Mouse (Mus musculus): ENCODE measurements around the gene Camk1d. TPM values are rescaled to one million over a fixed set of nuclear protein-coding genes. Genes with fewer than 3 reads are reported as not detected.

Gene Camk1d
- total RNA-seq, 1 experiment: 12.5 TPM

GRCm38 (mm10) chr2:5287044-5287380 lies 427.3 kb downstream of the Camk1d start:
- H3K4me3 ChIP-seq (ENCODE audit: insufficient read depth in 1 of 2, low read depth in 1 of 2, low read length in 2 of 2, poor library complexity in 1 of 2, severe bottlenecking in 1 of 2): no peak overlapping the region
- no peaks in the 10 kb centered on the region for H3K9me3 ChIP-seq (ENCODE audit: control insufficient read depth, insufficient read depth, low read depth, low read length)
- DNase-seq (ENCODE audit: low read depth, low spot score): no peak
- H3K4me1 ChIP-seq (ENCODE audit: control insufficient read depth in 2 of 2, insufficient read depth in 2 of 2, low read length in 2 of 2, poor library complexity in 1 of 2): peaks cover 0 to 3% of the 10 kb centered on the region in 2 experiments; a peak in 1 of 4 replicates
- H3K27ac ChIP-seq (ENCODE audit: insufficient read depth, low read depth, low read length, poor library complexity, severe bottlenecking): no peak overlapping the region
- TF ChIP-seq HCFC1 (IDR thresholded peaks at IDR 0.05; ENCODE audit: borderline replicate concordance, insufficient read depth, low read length) (no peak), CHD2 (IDR thresholded peaks at IDR 0.05; ENCODE audit: low read depth, low read length) (no peak), ZNF384 (IDR thresholded peaks at IDR 0.05; ENCODE audit: low read depth, low read length) (no peak), MAFK (IDR thresholded peaks at IDR 0.05; ENCODE audit: insufficient read depth, low read depth, low read length) (no peak), ZC3H11A (IDR thresholded peaks at IDR 0.05; ENCODE audit: borderline replicate concordance, low read depth, low read length) (no peak)
- no peaks in the 10 kb centered on the region for H3K36me3 ChIP-seq (ENCODE audit: control insufficient read depth, insufficient read depth, low read length, poor library complexity, severe bottlenecking)
- H3K9ac ChIP-seq (ENCODE audit: insufficient read depth, low read depth, low read length, poor library complexity, severe bottlenecking): no peak overlapping the region
- in situ Hi-C loops (cut with MboI; ENCODE audit: low sequenced_read_pairs in 2 of 2, unreplicated experiment in 2 of 2): no loop called here

GRCm38 (mm10) chr2:5286189-5287043 lies 427.9 kb downstream of the Camk1d start:
- H3K4me3 ChIP-seq (ENCODE audit: insufficient read depth in 1 of 2, low read depth in 1 of 2, low read length in 2 of 2, poor library complexity in 1 of 2, severe bottlenecking in 1 of 2): no peak overlapping the region
- no peaks in the 10 kb centered on the region for H3K9me3 ChIP-seq (ENCODE audit: control insufficient read depth, insufficient read depth, low read depth, low read length)
- H3K27ac ChIP-seq (ENCODE audit: insufficient read depth, low read depth, low read length, poor library complexity, severe bottlenecking): no peak overlapping the region
- TF ChIP-seq ZNF384 (IDR thresholded peaks at IDR 0.05; ENCODE audit: low read depth, low read length) (no peak), MAFK (IDR thresholded peaks at IDR 0.05; ENCODE audit: insufficient read depth, low read depth, low read length) (no peak), ZC3H11A (IDR thresholded peaks at IDR 0.05; ENCODE audit: borderline replicate concordance, low read depth, low read length) (no peak), CHD2 (IDR thresholded peaks at IDR 0.05; ENCODE audit: low read depth, low read length) (no peak)
- no peak overlapping the region for H3K9ac ChIP-seq (ENCODE audit: insufficient read depth, low read depth, low read length, poor library complexity, severe bottlenecking)
- H3K36me3 ChIP-seq (ENCODE audit: control insufficient read depth, insufficient read depth, low read length, poor library complexity, severe bottlenecking): no peaks in the 10 kb centered on the region
- peaks cover 0 to 3% of the 10 kb centered on the region in 2 experiments; a peak in 1 of 4 replicates for H3K4me1 ChIP-seq (ENCODE audit: control insufficient read depth in 2 of 2, insufficient read depth in 2 of 2, low read length in 2 of 2, poor library complexity in 1 of 2)
- in situ Hi-C loops (cut with MboI; ENCODE audit: low sequenced_read_pairs in 2 of 2, unreplicated experiment in 2 of 2): no loop called here
- DNase-seq (ENCODE audit: low read depth, low spot score): no peak

GRCm38 (mm10) chr2:5284351-5284750 lies 430.0 kb downstream of the Camk1d start:
- peak; percentile 33 for DNase-seq (ENCODE audit: low read depth, low spot score)
- no peak overlapping the region for H3K9ac ChIP-seq (ENCODE audit: insufficient read depth, low read depth, low read length, poor library complexity, severe bottlenecking)
- no peak overlapping the region for H3K27ac ChIP-seq (ENCODE audit: insufficient read depth, low read depth, low read length, poor library complexity, severe bottlenecking)
- H3K36me3 ChIP-seq (ENCODE audit: control insufficient read depth, insufficient read depth, low read length, poor library complexity, severe bottlenecking): no peaks in the 10 kb centered on the region
- peaks cover 0 to 3% of the 10 kb centered on the region in 2 experiments; a peak in 1 of 4 replicates for H3K4me1 ChIP-seq (ENCODE audit: control insufficient read depth in 2 of 2, insufficient read depth in 2 of 2, low read length in 2 of 2, poor library complexity in 1 of 2)
- in situ Hi-C loops (cut with MboI; ENCODE audit: low sequenced_read_pairs in 2 of 2, unreplicated experiment in 2 of 2): no loop called here
- no peak overlapping the region for H3K4me3 ChIP-seq (ENCODE audit: insufficient read depth in 1 of 2, low read depth in 1 of 2, low read length in 2 of 2, poor library complexity in 1 of 2, severe bottlenecking in 1 of 2)
- peak; percentile 45; the same call in 1 of the 2 replicates for TF ChIP-seq ZNF384 (IDR thresholded peaks at IDR 0.05; ENCODE audit: low read depth, low read length)
- TF ChIP-seq MAFK (IDR thresholded peaks at IDR 0.05; ENCODE audit: insufficient read depth, low read depth, low read length): no peak
- TF ChIP-seq HCFC1 (IDR thresholded peaks at IDR 0.05; ENCODE audit: borderline replicate concordance, insufficient read depth, low read length): no peak
- no peaks in the 10 kb centered on the region for H3K9me3 ChIP-seq (ENCODE audit: control insufficient read depth, insufficient read depth, low read depth, low read length)

DNA sequence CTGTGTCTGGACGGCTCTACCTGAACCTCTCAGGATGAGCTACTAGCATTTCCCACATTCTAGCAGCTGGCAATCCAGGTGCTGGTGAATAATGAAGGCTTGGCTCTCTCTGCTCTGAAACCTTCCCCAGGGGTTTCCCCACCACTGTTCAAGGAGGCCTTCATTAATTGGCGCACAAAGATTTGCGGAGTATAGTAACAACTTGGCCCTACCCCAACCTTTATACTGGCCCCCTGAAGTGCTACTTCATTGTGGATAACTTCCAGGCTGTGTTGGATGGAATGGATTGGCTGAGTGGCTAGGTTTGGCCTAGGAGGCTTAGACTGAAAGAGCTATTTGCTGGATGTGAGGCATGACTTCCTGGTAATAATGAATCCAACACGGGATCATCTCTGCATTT lies 431.7 kb downstream of the Camk1d start:
- Histone ChIP-seq H3K9me3 (ENCODE audit: control insufficient read depth, insufficient read depth, low read depth, low read length) (no peaks in the 10 kb centered on the region), H3K27ac (ENCODE audit: insufficient read depth, low read depth, low read length, poor library complexity, severe bottlenecking) (no peak overlapping the region), H3K36me3 (ENCODE audit: control insufficient read depth, insufficient read depth, low read length, poor library complexity, severe bottlenecking) (no peaks in the 10 kb centered on the region), H3K4me1 (ENCODE audit: control insufficient read depth in 2 of 2, insufficient read depth in 2 of 2, low read length in 2 of 2, poor library complexity in 1 of 2) (peaks cover 0 to 3% of the 10 kb centered on the region in 2 experiments; a peak in 1 of 4 replicates), H3K9ac (ENCODE audit: insufficient read depth, low read depth, low read length, poor library complexity, severe bottlenecking) (no peak overlapping the region), H3K4me3 (ENCODE audit: insufficient read depth in 1 of 2, low read depth in 1 of 2, low read length in 2 of 2, poor library complexity in 1 of 2, severe bottlenecking in 1 of 2) (no peak overlapping the region)
- in situ Hi-C loops (cut with MboI; ENCODE audit: low sequenced_read_pairs in 2 of 2, unreplicated experiment in 2 of 2): no loop called here
- DNase-seq (ENCODE audit: low read depth, low spot score): no peak
- no peak for TF ChIP-seq ZC3H11A (IDR thresholded peaks at IDR 0.05; ENCODE audit: borderline replicate concordance, low read depth, low read length)
- no peak for TF ChIP-seq CHD2 (IDR thresholded peaks at IDR 0.05; ENCODE audit: low read depth, low read length)
- TF ChIP-seq ZNF384 (IDR thresholded peaks at IDR 0.05; ENCODE audit: low read depth, low read length): no peak
- TF ChIP-seq MAFK (IDR thresholded peaks at IDR 0.05; ENCODE audit: insufficient read depth, low read depth, low read length): no peak
- TF ChIP-seq HCFC1 (IDR thresholded peaks at IDR 0.05; ENCODE audit: borderline replicate concordance, insufficient read depth, low read length): no peak
